Mouse (Mus musculus): ENCODE data around the gene Vmn1r177. TPM values are rescaled to one million over a fixed set of nuclear protein-coding genes. Genes with fewer than 3 reads are reported as not detected.
"Not testable (repeated sequence)": the region's sequence is repeated elsewhere in the genome, so short reads cannot be mapped to it uniquely, and the experiment has no call there.

Gene Vmn1r177
- total RNA-seq (2014; rRNA removed; ENCODE audit: low replicate concordance) (not detected in 2 replicates), polyA plus RNA-seq (2015; fragmentation: Nextera tagmentation; extraction: Ambion mirVana) (not detected in 2 replicates)

GRCm38 (mm10) chr7:23866349-23866748, at the start of gene Vmn1r177:
Vmn1r177 (minus strand) TSS chr7:23866449.
- not testable (repeated sequence) for H3K4me2 ChIP-seq (ENCODE audit: low read depth, low read length); H3K9me3 ChIP-seq (replicated peaks; ENCODE audit: control insufficient read depth, low read length); H3K36me3 ChIP-seq (replicated peaks; ENCODE audit: control insufficient read depth, insufficient read depth, low read length); ATAC-seq (ENCODE audit: insufficient read depth, low read depth); H3K4me1 ChIP-seq (ENCODE audit: control insufficient read depth, insufficient read depth); DNase-seq (ENCODE audit: low spot score); H3K9ac ChIP-seq (replicated peaks; ENCODE audit: low read depth, low read length); H3K4me3 ChIP-seq (ENCODE audit: low read depth, low read length); H3K27me3 ChIP-seq (ENCODE audit: control insufficient read depth, insufficient read depth, low read length); H3K27ac ChIP-seq (ENCODE audit: low read depth)
- WGBS, result 25% methylated on average over 1 of the region's 1 CpGs

GRCm38 (mm10) chr7:23891709-23892108, 25.5 kb upstream of the Vmn1r177 start, which contains the start of gene Vmn1r178:
Vmn1r178 (plus strand) TSS chr7:23892009.
- no peaks in the 10 kb centered on the region for H3K27me3 ChIP-seq (ENCODE audit: control insufficient read depth, insufficient read depth, low read length)
- no peak within 1 kb of the TSS for H3K4me3 ChIP-seq (ENCODE audit: low read depth, low read length)
- TF ChIP-seq CTCF (IDR thresholded peaks at IDR 0.05; ENCODE audit: low read depth), result no peak
- no peak for TF ChIP-seq EP300 (IDR thresholded peaks at IDR 0.05; ENCODE audit: low read depth)
- H3K4me1 ChIP-seq (ENCODE audit: control insufficient read depth, insufficient read depth), result no peaks in the 10 kb centered on the region
- no peaks in the 10 kb centered on the region for H3K36me3 ChIP-seq (replicated peaks; ENCODE audit: control insufficient read depth, insufficient read depth, low read length)
- DNase-seq (ENCODE audit: low spot score), result no peak
- ATAC-seq (ENCODE audit: insufficient read depth, low read depth), result no peak
- H3K9ac ChIP-seq (replicated peaks; ENCODE audit: low read depth, low read length), result no peak within 1 kb of the TSS
- no peak within 1 kb of the TSS for H3K27ac ChIP-seq (ENCODE audit: low read depth)
- WGBS, result 70% methylated on average over 1 of the region's 1 CpGs
- H3K9me3 ChIP-seq (replicated peaks; ENCODE audit: control insufficient read depth, low read length), result 0 out of 2 replicates have a peak, but pooled peaks cover 8% of the 10 kb centered on the region
- no peak within 1 kb of the TSS for H3K4me2 ChIP-seq (ENCODE audit: low read depth, low read length)

GRCm38 (mm10) chr7:23876918-23877317, 10.7 kb upstream of the Vmn1r177 start:
- not testable (repeated sequence) for H3K27ac ChIP-seq (ENCODE audit: low read depth); H3K4me1 ChIP-seq (ENCODE audit: control insufficient read depth, insufficient read depth); DNase-seq (ENCODE audit: low spot score); H3K27me3 ChIP-seq (ENCODE audit: control insufficient read depth, insufficient read depth, low read length); ATAC-seq (ENCODE audit: insufficient read depth, low read depth); H3K4me3 ChIP-seq (ENCODE audit: low read depth, low read length); H3K9me3 ChIP-seq (replicated peaks; ENCODE audit: control insufficient read depth, low read length); H3K36me3 ChIP-seq (replicated peaks; ENCODE audit: control insufficient read depth, insufficient read depth, low read length); H3K9ac ChIP-seq (replicated peaks; ENCODE audit: low read depth, low read length); H3K4me2 ChIP-seq (ENCODE audit: low read depth, low read length)
- WGBS, result 48% methylated on average over 3 of the region's 4 CpGs

GRCm38 (mm10) chr7:23837272-23837671, 29.0 kb downstream of the Vmn1r177 start, which contains the start of gene Vmn1r176:
Vmn1r176 (minus strand) TSS chr7:23837372.
- ATAC-seq (ENCODE audit: insufficient read depth, low read depth); H3K9ac ChIP-seq (replicated peaks; ENCODE audit: low read depth, low read length): not testable (repeated sequence)

More at GRCm38 (mm10) chr7:23837272-23837671, 29.0 kb downstream of the Vmn1r177 start, which contains the start of gene Vmn1r176:
- H3K27ac ChIP-seq (ENCODE audit: low read depth); H3K4me3 ChIP-seq (ENCODE audit: low read depth, low read length); H3K4me1 ChIP-seq (ENCODE audit: control insufficient read depth, insufficient read depth); DNase-seq (ENCODE audit: low spot score); H3K9me3 ChIP-seq (replicated peaks; ENCODE audit: control insufficient read depth, low read length); H3K27me3 ChIP-seq (ENCODE audit: control insufficient read depth, insufficient read depth, low read length); H3K36me3 ChIP-seq (replicated peaks; ENCODE audit: control insufficient read depth, insufficient read depth, low read length); H3K4me2 ChIP-seq (ENCODE audit: low read depth, low read length): not testable (repeated sequence)
- WGBS, result no CpG with 5 or more reads among the region's 1 CpGs

Other genes with a start within 250 kb of the Vmn1r177 start
- not detected in 2 replicates for gene Vmn1r171, start 235.7 kb downstream of the Vmn1r177 start, total RNA-seq (2014; rRNA removed; ENCODE audit: low replicate concordance)
- gene Vmn1r171, start 235.7 kb downstream of the Vmn1r177 start, polyA plus RNA-seq (2015; fragmentation: Nextera tagmentation; extraction: Ambion mirVana), result not detected in 2 replicates
- not detected in 2 replicates for gene Vmn1r172, start 208.1 kb downstream of the Vmn1r177 start, total RNA-seq (2014; rRNA removed; ENCODE audit: low replicate concordance)
- gene Vmn1r172, start 208.1 kb downstream of the Vmn1r177 start, polyA plus RNA-seq (2015; fragmentation: Nextera tagmentation; extraction: Ambion mirVana), result not detected in 2 replicates
- gene Vmn1r173, start 165.7 kb downstream of the Vmn1r177 start, total RNA-seq (2014; rRNA removed; ENCODE audit: low replicate concordance), result not detected in 2 replicates
- gene Vmn1r173, start 165.7 kb downstream of the Vmn1r177 start, polyA plus RNA-seq (2015; fragmentation: Nextera tagmentation; extraction: Ambion mirVana), result not detected in 2 replicates
- not detected in 2 replicates for gene Vmn1r174, start 114.2 kb downstream of the Vmn1r177 start, total RNA-seq (2014; rRNA removed; ENCODE audit: low replicate concordance)
- not detected in 2 replicates for gene Vmn1r174, start 114.2 kb downstream of the Vmn1r177 start, polyA plus RNA-seq (2015; fragmentation: Nextera tagmentation; extraction: Ambion mirVana)
- not detected in 2 replicates for gene Vmn1r175, start 55.8 kb downstream of the Vmn1r177 start, total RNA-seq (2014; rRNA removed; ENCODE audit: low replicate concordance)
- gene Vmn1r175, start 55.8 kb downstream of the Vmn1r177 start, polyA plus RNA-seq (2015; fragmentation: Nextera tagmentation; extraction: Ambion mirVana), result not detected in 2 replicates
- gene Vmn1r176, start 29.1 kb downstream of the Vmn1r177 start, total RNA-seq (2014; rRNA removed; ENCODE audit: low replicate concordance), result not detected in 2 replicates
- gene Vmn1r176, start 29.1 kb downstream of the Vmn1r177 start, polyA plus RNA-seq (2015; fragmentation: Nextera tagmentation; extraction: Ambion mirVana), result not detected in 2 replicates
- not detected in 2 replicates for gene Vmn1r178, start 25.6 kb upstream of the Vmn1r177 start, total RNA-seq (2014; rRNA removed; ENCODE audit: low replicate concordance)
- not detected in 2 replicates for gene Vmn1r178, start 25.6 kb upstream of the Vmn1r177 start, polyA plus RNA-seq (2015; fragmentation: Nextera tagmentation; extraction: Ambion mirVana)
- gene Vmn1r179, start 60.5 kb upstream of the Vmn1r177 start, total RNA-seq (2014; rRNA removed; ENCODE audit: low replicate concordance), result not detected in 2 replicates
- gene Vmn1r179, start 60.5 kb upstream of the Vmn1r177 start, polyA plus RNA-seq (2015; fragmentation: Nextera tagmentation; extraction: Ambion mirVana), result not detected in 2 replicates
- not detected in 2 replicates for gene Vmn1r180, start 84.2 kb upstream of the Vmn1r177 start, total RNA-seq (2014; rRNA removed; ENCODE audit: low replicate concordance)
- not detected in 2 replicates for gene Vmn1r180, start 84.2 kb upstream of the Vmn1r177 start, polyA plus RNA-seq (2015; fragmentation: Nextera tagmentation; extraction: Ambion mirVana)
- gene Vmn1r181, start 108.2 kb upstream of the Vmn1r177 start, total RNA-seq (2014; rRNA removed; ENCODE audit: low replicate concordance), result not detected in 2 replicates
- gene Vmn1r181, start 108.2 kb upstream of the Vmn1r177 start, polyA plus RNA-seq (2015; fragmentation: Nextera tagmentation; extraction: Ambion mirVana), result not detected in 2 replicates
- not detected in 2 replicates for gene V1rd19, start 135.2 kb upstream of the Vmn1r177 start, total RNA-seq (2014; rRNA removed; ENCODE audit: low replicate concordance)
- not detected in 2 replicates for gene V1rd19, start 135.2 kb upstream of the Vmn1r177 start, polyA plus RNA-seq (2015; fragmentation: Nextera tagmentation; extraction: Ambion mirVana)
- not detected in 2 replicates for gene Vmn1r183, start 186.8 kb upstream of the Vmn1r177 start, total RNA-seq (2014; rRNA removed; ENCODE audit: low replicate concordance)
- gene Vmn1r183, start 186.8 kb upstream of the Vmn1r177 start, polyA plus RNA-seq (2015; fragmentation: Nextera tagmentation; extraction: Ambion mirVana), result not detected in 2 replicates
- gene Zfp180, start 215.5 kb upstream of the Vmn1r177 start, total RNA-seq (2014; rRNA removed; ENCODE audit: low replicate concordance), result 10.3 and 19.5 TPM in 2 replicates
- gene Zfp180, start 215.5 kb upstream of the Vmn1r177 start, polyA plus RNA-seq (2015; fragmentation: Nextera tagmentation; extraction: Ambion mirVana), result 6.9 and 7.1 TPM in 2 replicates
- 2.2 and 4.3 TPM in 2 replicates for gene Zfp112, start 245.9 kb upstream of the Vmn1r177 start, total RNA-seq (2014; rRNA removed; ENCODE audit: low replicate concordance)
- gene Zfp112, start 245.9 kb upstream of the Vmn1r177 start, polyA plus RNA-seq (2015; fragmentation: Nextera tagmentation; extraction: Ambion mirVana), result 3.8 and 3.9 TPM in 2 replicates

Data from heart, postnatal 0 days (tissue).